Mouse (Mus musculus): ENCODE measurements around the gene Vmn2r70.

Gene Vmn2r70

GRCm38 (mm10) chr7:85569092-85569491, at the start of gene Vmn2r70:
Gene Vmn2r70 (minus strand): TSS chr7:85569192.
- no peak for DNase-seq (ENCODE audit: low read depth, low spot score)

- DNase-seq (ENCODE audit: low read depth, low spot score): no peak
Measured at GRCm38 (mm10) chr7:85562787-85563186, 6.2 kb downstream of the Vmn2r70 start, which contains the start of gene Vmn2r71. Gene Vmn2r71 (plus strand): TSS chr7:85563087.

- DNase-seq (ENCODE audit: low read depth, low spot score): no peak
Measured at GRCm38 (mm10) chr7:85543118-85543517, 25.9 kb downstream of the Vmn2r70 start.

- DNase-seq (ENCODE audit: low read depth, low spot score): no peak
Measured at GRCm38 (mm10) chr7:85542108-85542507, 26.9 kb downstream of the Vmn2r70 start.
